In the genomic region with DNA sequence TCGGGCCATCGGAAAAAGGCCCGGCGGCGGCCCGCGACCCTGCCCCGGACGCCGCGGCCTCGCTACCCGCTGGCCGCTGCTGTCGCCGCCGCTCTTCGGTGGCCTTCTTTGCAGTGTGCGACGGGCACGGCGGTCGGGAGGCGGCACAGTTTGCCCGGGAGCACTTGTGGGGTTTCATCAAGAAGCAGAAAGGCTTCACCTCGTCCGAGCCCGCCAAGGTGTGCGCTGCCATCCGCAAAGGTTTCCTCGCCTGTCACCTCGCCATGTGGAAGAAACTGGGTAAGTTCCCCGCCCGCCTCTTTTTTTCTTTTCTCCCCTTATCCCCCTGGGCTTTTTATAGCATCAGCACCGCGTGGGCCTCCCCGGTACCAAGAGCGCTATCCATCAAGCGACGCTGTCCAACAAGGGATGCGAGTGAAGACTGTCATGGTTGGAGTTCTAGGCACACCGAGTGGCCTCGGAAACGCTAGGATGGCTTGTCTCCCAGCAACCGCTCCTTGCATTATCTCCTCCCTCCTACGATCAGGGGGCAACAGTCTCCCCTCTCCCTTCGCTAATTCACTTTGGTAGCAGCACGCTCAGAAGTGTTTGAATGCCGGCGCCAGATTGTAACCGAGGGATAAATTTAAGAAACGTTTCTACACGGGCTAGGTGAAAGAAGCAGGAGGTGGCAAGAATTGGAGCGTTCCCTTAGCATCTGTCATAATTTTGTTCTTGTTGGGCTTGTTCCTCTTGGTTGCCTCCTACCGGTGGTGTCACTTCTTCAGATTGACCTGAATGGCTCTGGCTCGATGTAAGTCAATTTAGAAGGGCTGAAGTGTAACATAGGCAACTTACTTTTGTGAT, we compare ENCODE assay signal across 8 mouse cellular contexts. TPM values are rescaled to one million over a fixed set of nuclear protein-coding genes. Genes with fewer than 3 reads are reported as not detected.
DNase-seq lines count a peak whose midpoint lies in the region; ATAC-seq lines count a peak whose summit lies in the region.

No protein-coding gene starts in this region.

- H3K27me3 ChIP-seq in limb, embryonic 15.5 days: no peaks in the 10 kb centered on the region
- H3K27me3 ChIP-seq in midbrain, embryonic 16.5 days (ENCODE audit: control insufficient read depth, insufficient read depth, low read depth, low read length): no peaks in the 10 kb centered on the region
- H3K27me3 ChIP-seq in splenic B cell, adult 2 months (ENCODE audit: control insufficient read depth, insufficient read depth, low read length, poor library complexity, severe bottlenecking): no peaks in the 10 kb centered on the region

- no peak for ATAC-seq in limb, embryonic 15.5 days (ENCODE audit: insufficient number of reproducible peaks, low FRiP score, low TSS enrichment, low read depth)
- peak; percentile 71 for ATAC-seq in midbrain, embryonic 16.5 days

- peak overlapping the region; percentile 93 for H3K27ac ChIP-seq in limb, embryonic 15.5 days
- peak overlapping the region; percentile 91 for H3K27ac ChIP-seq in midbrain, embryonic 16.5 days (ENCODE audit: low read length)

- under 1% methylated on average over 55 of the region's 56 CpGs for WGBS in limb, embryonic 15.5 days
- WGBS in midbrain, embryonic 16.5 days: under 1% methylated on average over 49 of the region's 56 CpGs

- peak; percentile 87 for DNase-seq in A20 (ENCODE audit: low read depth, low spot score)
- peak; percentile 32 for DNase-seq in adrenal gland, adult 8-10 months
- DNase-seq in embryo, embryonic 9.5 days (ENCODE audit: extremely low spot score): peak; percentile 63
- DNase-seq in heart, adult 18-20 months: peak; percentile 58 to 75
- peak; percentile 15 for DNase-seq in kidney, adult 11 months
- peak; percentile 74 for DNase-seq in splenic B cell, adult 2 months (ENCODE audit: low read depth, low spot score)

- peak overlapping the region; percentile 87 for H3K9ac ChIP-seq in limb, embryonic 15.5 days
- peak overlapping the region; percentile 94 for H3K9ac ChIP-seq in midbrain, embryonic 16.5 days (ENCODE audit: low read depth, low read length)

- no peaks in the 10 kb centered on the region for H3K9me3 ChIP-seq in limb, embryonic 15.5 days
- H3K9me3 ChIP-seq in midbrain, embryonic 16.5 days (replicated peaks; ENCODE audit: control insufficient read depth, low read length, poor library complexity, severe bottlenecking): no peaks in the 10 kb centered on the region

- H3K36me3 ChIP-seq in limb, embryonic 15.5 days: peaks cover 7% of the 10 kb centered on the region; the same call in 1 of the 2 replicates
- H3K36me3 ChIP-seq in midbrain, embryonic 16.5 days (ENCODE audit: control insufficient read depth, insufficient read depth, low read length): no peaks in the 10 kb centered on the region
- peaks cover 1% of the 10 kb centered on the region; the same call in 1 of the 2 replicates for H3K36me3 ChIP-seq in splenic B cell, adult 2 months (ENCODE audit: control insufficient read depth, insufficient read depth, low read length, poor library complexity, severe bottlenecking)

- H3K4me3 ChIP-seq in limb, embryonic 15.5 days: peak overlapping the region; percentile 96
- peak overlapping the region; percentile 97 for H3K4me3 ChIP-seq in midbrain, embryonic 16.5 days (ENCODE audit: low read depth, low read length)

- H3K4me1 ChIP-seq in limb, embryonic 15.5 days: peaks cover 7% of the 10 kb centered on the region
- H3K4me1 ChIP-seq in midbrain, embryonic 16.5 days (ENCODE audit: control insufficient read depth, insufficient read depth, low read length): peaks cover 32% of the 10 kb centered on the region

- H3K4me2 ChIP-seq in limb, embryonic 15.5 days: peak overlapping the region; percentile 88
- peak overlapping the region; percentile 82 for H3K4me2 ChIP-seq in midbrain, embryonic 16.5 days (ENCODE audit: low read length)

RNA-seq across cellular contexts. Expression of a gene that starts 0.8 kb away (rescaled TPM):
- total RNA-seq in adrenal gland, adult 8-10 months (2022): 10 to 100 TPM; 14.6 to 20.0 (median 16.4) TPM
- 1 to 10 TPM; 6.0 to 8.7 TPM for total RNA-seq in heart, adult 18-20 months (2021)
- polyA plus RNA-seq in limb, embryonic 15.5 days (2015; fragmentation: Nextera tagmentation; extraction: Ambion mirVana): 13.3 and 15.4 TPM in 2 replicates
- 14.3 and 14.6 TPM in 2 replicates for polyA plus RNA-seq in midbrain, embryonic 16.5 days (2015; fragmentation: Nextera tagmentation; extraction: Ambion mirVana)

RNA-seq across cellular contexts. Expression of a gene that starts 41.1 kb away (rescaled TPM):
- total RNA-seq in adrenal gland, adult 8-10 months (2022): 10 to 100 TPM; 47.5 to 76.4 (median 53.4) TPM
- 10 to 100 TPM; 33.6 to 40.6 TPM for total RNA-seq in heart, adult 18-20 months (2021)
- polyA plus RNA-seq in limb, embryonic 15.5 days (2015; fragmentation: Nextera tagmentation; extraction: Ambion mirVana): 23.6 and 31.5 TPM in 2 replicates
- polyA plus RNA-seq in midbrain, embryonic 16.5 days (2015; fragmentation: Nextera tagmentation; extraction: Ambion mirVana): 30.9 and 33.3 TPM in 2 replicates

Comparison
In these comparisons a context has a peak if more than half of its experiments do, and no peak if none do; other contexts are left out.
1. DNase-seq: peak in every context shown above with its lines; median percentile 87 in A20; 74 in splenic B cell, adult 2 months; 66 in heart, adult 18-20 months; 63 in embryo, embryonic 9.5 days; 32 in adrenal gland, adult 8-10 months; 15 in kidney, adult 11 months.